Mouse (Mus musculus): ENCODE data around the gene Negr1.

DNA sequence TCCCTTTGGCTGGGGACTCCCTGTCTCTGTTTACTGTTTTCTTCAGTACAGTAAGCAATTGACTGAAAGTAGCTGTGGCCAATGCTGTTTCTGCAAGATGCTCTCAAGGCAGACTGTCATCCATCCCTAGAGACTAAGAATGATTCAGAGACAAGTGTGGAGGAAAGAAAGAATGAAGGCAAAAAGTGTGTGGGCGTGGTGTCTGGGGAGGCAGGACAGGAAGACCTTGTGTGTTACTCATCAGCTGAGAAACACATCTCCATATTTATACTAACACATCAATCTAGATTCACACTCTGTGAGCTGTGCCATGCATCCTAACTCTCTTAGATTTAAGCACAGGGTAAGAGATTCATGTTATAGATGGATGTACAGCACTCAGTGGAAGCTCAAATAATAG, 431.2 kb downstream of the Negr1 start:
- TF ChIP-seq CTCF (conservative IDR thresholded peaks at IDR 0.05; ENCODE audit: insufficient read depth, insufficient read length, low read depth, low read length) (no peak), POLR2A (IDR thresholded peaks at IDR 0.05; ENCODE audit: low read depth, low read length) (no peak)

Data from kidney, adult 2 months (tissue).